Mouse (Mus musculus) liver, postnatal 0 days (tissue): ENCODE measurements around the gene Fam213b.

ENCODE experiments used
- CTCF ChIP-seq: sonication (generic); IDR thresholded peaks from 2 replicates; pipeline ENCODE4 v1.5.1; 2016; ENCODE audit warnings: antibody characterized with exemption, low read depth
- EP300 ChIP-seq: IDR thresholded peaks from 2 replicates; pipeline ENCODE4 v1.6.1; 2016; ENCODE audit warnings: antibody characterized with exemption, low read depth, mild to moderate bottlenecking

- TF ChIP-seq EP300 (no peak; the same call in 1 of the 2 replicates), CTCF (no peak)
Observed at GRCm38 (mm10) chr4:154904185-154905071, 5.5 kb upstream of the Fam213b start.
